Mouse (Mus musculus) cerebellum, adult 2 months (tissue): ENCODE results near the gene Gcgr. TPM values are rescaled to one million over a fixed set of nuclear protein-coding genes. Genes with fewer than 3 reads are reported as not detected.
"Not testable (repeated sequence)": the region's sequence is repeated elsewhere in the genome, so short reads cannot be mapped to it uniquely, and the experiment has no call there.

ENCODE experiments used
- DNase-seq, 2 experiments: peaks; one replicate each; pipeline ENCODE4 v3.0.0; 2021
- H3K27ac ChIP-seq: fragments of 200-500 bp; 2 replicates; pipeline ENCODE4 v1.5.1; 2012; ENCODE audit warnings: low read length, control low read depth, inconsistent platforms; ENCODE audit not compliant: insufficient read depth
- H3K27me3 ChIP-seq: fragments of 200-500 bp; 2 replicates; pipeline ENCODE4 v1.6.1; 2012; ENCODE audit warnings: inconsistent platforms, mild to moderate bottlenecking, low read length, moderate library complexity; ENCODE audit not compliant: control insufficient read depth, insufficient read depth
- H3K4me1 ChIP-seq: fragments of 200-500 bp; 2 replicates; pipeline ENCODE4 v1.6.1; 2011; ENCODE audit warnings: low read length; ENCODE audit not compliant: control insufficient read depth, insufficient read depth
- H3K4me3 ChIP-seq: fragments of 200-500 bp; replicated peaks from 2 replicates; pipeline ENCODE3; 2011; ENCODE audit warnings: mild to moderate bottlenecking, low read depth, low read length, control low read depth; ENCODE audit not compliant: insufficient read depth
- CTCF ChIP-seq: fragments of 200-500 bp; IDR thresholded peaks from 2 replicates; pipeline ENCODE4 v1.5.1; 2011; ENCODE audit warnings: low read depth, mild to moderate bottlenecking, control low read depth, low read length, moderate library complexity, borderline replicate concordance; ENCODE audit not compliant: insufficient read depth
- POLR2A ChIP-seq: fragments of 200-500 bp; IDR thresholded peaks from 2 replicates; pipeline ENCODE4 v1.6.1; 2011; ENCODE audit warnings: low read length, control low read depth, borderline replicate concordance; ENCODE audit not compliant: insufficient read depth
- WGBS: fragments of 180-500 bp; shearing (Covaris S2); methylation state at CpG from one replicate; pipeline ENCODE4 v1.1.7; 2018; 5-methylcytosine and 5-hydroxymethylcytosine counted together
- polyA plus RNA-seq: library from polyadenylated mRNA; depleted of rRNA; stranded (reverse); fragments of >200 nt; gene quantifications from 2 replicates; pipeline ENCODE4 v1.2.3, GENCODE M21; 2012

Gcgr gene
- polyA plus RNA-seq, 1 experiment, result 2.1 TPM

GRCm38 (mm10) chr11:120507611-120508289, 22.7 kb upstream of the Gcgr start:
- 91% methylated on average over 13 of the region's 13 CpGs for WGBS
- DNase-seq, result no peak
- Histone ChIP-seq H3K27me3 (no peaks in the 10 kb centered on the region), H3K4me3 (no peak overlapping the region), H3K27ac (no peak overlapping the region), H3K4me1 (peaks cover 3% of the 10 kb centered on the region; the same call in 1 of the 2 replicates)
- TF ChIP-seq POLR2A, result no peak
- TF ChIP-seq CTCF, result no peak

- Histone ChIP-seq H3K27me3 (no peaks in the 10 kb centered on the region), H3K27ac (no peak overlapping the region), H3K4me1 (peaks cover 9% of the 10 kb centered on the region; the same call in 1 of the 2 replicates), H3K4me3 (no peak overlapping the region)
- TF ChIP-seq CTCF (no peak), POLR2A (no peak)
- WGBS, result 83% methylated on average over 9 of the region's 9 CpGs
- no peak for DNase-seq
Observed at GRCm38 (mm10) chr11:120508290-120508870, 22.1 kb upstream of the Gcgr start.

GRCm38 (mm10) chr11:120509940-120510339, 20.6 kb upstream of the Gcgr start:
- no peak for DNase-seq
- no peak overlapping the region for H3K4me3 ChIP-seq
- peaks cover 11% of the 10 kb centered on the region for H3K4me1 ChIP-seq
- no peak overlapping the region for H3K27ac ChIP-seq
- no peaks in the 10 kb centered on the region for H3K27me3 ChIP-seq
- TF ChIP-seq CTCF (no peak), POLR2A (no peak)
- WGBS, result 75% methylated on average over 4 of the region's 4 CpGs

GRCm38 (mm10) chr11:120510375-120511030, 20.0 kb upstream of the Gcgr start:
- no peak overlapping the region for H3K4me3 ChIP-seq
- peaks cover 11% of the 10 kb centered on the region for H3K4me1 ChIP-seq
- TF ChIP-seq CTCF (no peak), POLR2A (no peak)
- 19% methylated on average over 16 of the region's 16 CpGs for WGBS
- H3K27ac ChIP-seq, result no peak overlapping the region
- H3K27me3 ChIP-seq, result no peaks in the 10 kb centered on the region
- no peak for DNase-seq

GRCm38 (mm10) chr11:120512790-120513453, 17.6 kb upstream of the Gcgr start:
- H3K27ac ChIP-seq, result no peak overlapping the region
- no peaks in the 10 kb centered on the region for H3K27me3 ChIP-seq
- H3K4me1 ChIP-seq, result peaks cover 11% of the 10 kb centered on the region
- H3K4me3 ChIP-seq, result no peak overlapping the region
- TF ChIP-seq CTCF (no peak), POLR2A (no peak)
- DNase-seq, result peak; percentile 69 to 83
- WGBS, result 4% methylated on average over 6 of the region's 6 CpGs

- WGBS, result 92% methylated on average over 2 of the region's 2 CpGs
- not testable (repeated sequence) for H3K27ac ChIP-seq, H3K4me3 ChIP-seq, DNase-seq, H3K27me3 ChIP-seq
- H3K4me1 ChIP-seq, result peaks cover 11% of the 10 kb centered on the region
Observed at GRCm38 (mm10) chr11:120514262-120514661, 16.2 kb upstream of the Gcgr start.

- H3K4me3 ChIP-seq, result no peak overlapping the region
- H3K27me3 ChIP-seq, result no peaks in the 10 kb centered on the region
- TF ChIP-seq CTCF, result peak; percentile 96
- no peak for TF ChIP-seq POLR2A
- 19% methylated on average over 17 of the region's 17 CpGs for WGBS
- peaks cover 16% of the 10 kb centered on the region for H3K4me1 ChIP-seq
- peak; percentile 85 to 95 for DNase-seq
- H3K27ac ChIP-seq, result no peak overlapping the region
Observed at GRCm38 (mm10) chr11:120515611-120516010, 14.9 kb upstream of the Gcgr start.

- no peak overlapping the region for H3K4me3 ChIP-seq
- WGBS, result 86% methylated on average over 4 of the region's 4 CpGs
Observed at GRCm38 (mm10) chr11:120517147-120517546, 13.4 kb upstream of the Gcgr start.

More at GRCm38 (mm10) chr11:120517147-120517546, 13.4 kb upstream of the Gcgr start:
- no peaks in the 10 kb centered on the region for H3K27me3 ChIP-seq
- peaks cover 30% of the 10 kb centered on the region for H3K4me1 ChIP-seq
- TF ChIP-seq POLR2A (no peak), CTCF (no peak)
- DNase-seq, result no peak
- H3K27ac ChIP-seq, result no peak overlapping the region
